ENCODE assay signal across 22 mouse cellular contexts in genomic region chr6:85370041-85370440, GRCm38 (mm10). TPM values are rescaled to one million over a fixed set of nuclear protein-coding genes. Genes with fewer than 3 reads are reported as not detected.
DNase-seq lines count a peak whose midpoint lies in the region; ATAC-seq and TF ChIP-seq lines count a peak whose summit lies in the region.
"Had no signal": no experiment of that assay in that cellular context is flagged by ENCODE, and none has a peak within 500 bp of the region (broad histone marks: within the 10 kb centered on the region; RNA-seq: fewer than 3 reads in every experiment).

No protein-coding gene starts in this region.

- H3K27ac ChIP-seq in heart, embryonic 12.5 days (ENCODE audit: poor library complexity, severe bottlenecking): peak overlapping the region; percentile 95
- H3K27ac ChIP-seq in midbrain, postnatal 0 days (ENCODE audit: low read depth, low read length): 0 out of 2 replicates have a peak overlapping the region, but pooled peaks have one; percentile 18
- no peak overlapping the region for H3K27ac ChIP-seq in midbrain, embryonic 13.5 days
- H3K27ac ChIP-seq: midbrain, embryonic 12.5 days had no signal

- no peak overlapping the region for H3K9ac ChIP-seq in heart, embryonic 12.5 days
- no peak overlapping the region for H3K9ac ChIP-seq in midbrain, postnatal 0 days (replicated peaks; ENCODE audit: low read length, poor library complexity, severe bottlenecking)
- H3K9ac ChIP-seq in midbrain, embryonic 13.5 days (replicated peaks): no peak overlapping the region
- H3K9ac ChIP-seq: midbrain, embryonic 12.5 days had no signal

- peak overlapping the region; percentile 49; the same call in 1 of the 2 replicates for H3K4me2 ChIP-seq in heart, embryonic 12.5 days
- no peak overlapping the region for H3K4me2 ChIP-seq in midbrain, postnatal 0 days (ENCODE audit: low read depth, low read length, poor library complexity, severe bottlenecking)
- H3K4me2 ChIP-seq in midbrain, embryonic 13.5 days (replicated peaks): no peak overlapping the region
- H3K4me2 ChIP-seq: midbrain, embryonic 12.5 days had no signal

- H3K4me1 ChIP-seq in heart, embryonic 12.5 days (replicated peaks): peaks cover 87% of the 10 kb centered on the region
- H3K4me1 ChIP-seq in midbrain, postnatal 0 days (ENCODE audit: insufficient read depth, low read length): peaks cover 15% of the 10 kb centered on the region
- peaks cover 36% of the 10 kb centered on the region for H3K4me1 ChIP-seq in midbrain, embryonic 13.5 days (replicated peaks)

- H3K36me3 ChIP-seq in heart, embryonic 12.5 days: peaks cover 13% of the 10 kb centered on the region
- H3K36me3 ChIP-seq in midbrain, postnatal 0 days (ENCODE audit: insufficient read depth, low read length): no peaks in the 10 kb centered on the region; the same call in 1 of the 2 replicates
- H3K36me3 ChIP-seq in midbrain, embryonic 13.5 days: 0 out of 2 replicates have a peak, but pooled peaks cover 2% of the 10 kb centered on the region
- H3K36me3 ChIP-seq: midbrain, embryonic 12.5 days had no signal

- intact Hi-C loops in heart, postnatal 14 days (cut with DNase I): no loop called here

- H3K27me3 ChIP-seq in heart, embryonic 12.5 days (replicated peaks): no peaks in the 10 kb centered on the region
- H3K27me3 ChIP-seq in midbrain, postnatal 0 days (ENCODE audit: insufficient read depth, low read length): no peaks in the 10 kb centered on the region
- H3K27me3 ChIP-seq in midbrain, embryonic 13.5 days: no peaks in the 10 kb centered on the region

- no peak for TF ChIP-seq CTCF in midbrain, postnatal 0 days (IDR thresholded peaks at IDR 0.05)

- DNase-seq in heart, postnatal 14 days: no peak
- peak; percentile 9 for DNase-seq in kidney, adult 9 months
- no peak for DNase-seq in kidney, postnatal 10 days
- no peak for DNase-seq in midbrain, postnatal 0 days (ENCODE audit: low spot score)
- DNase-seq in retina, embryonic 14.5 days (ENCODE audit: low spot score): no peak
- DNase-seq: cerebellum, adult 2 months; liver; lung, adult 2 months; right cerebral cortex, postnatal 25 days; thymus, adult 18-20 months had no signal

- H3K4me3 ChIP-seq in heart, embryonic 12.5 days: no peak overlapping the region
- H3K4me3 ChIP-seq in midbrain, postnatal 0 days (ENCODE audit: low read depth, low read length): no peak overlapping the region
- H3K4me3 ChIP-seq in midbrain, embryonic 13.5 days (replicated peaks): no peak overlapping the region
- H3K4me3 ChIP-seq: midbrain, embryonic 12.5 days had no signal

- 69% methylated on average over 5 of the region's 5 CpGs for WGBS in heart, embryonic 12.5 days
- WGBS in midbrain, postnatal 0 days: 85% methylated on average over 5 of the region's 5 CpGs
- WGBS in midbrain, embryonic 13.5 days: 93% methylated on average over 5 of the region's 5 CpGs

- no peak for ATAC-seq in heart, embryonic 12.5 days (ENCODE audit: insufficient number of reproducible peaks, low FRiP score)
- ATAC-seq in midbrain, postnatal 0 days (ENCODE audit: low FRiP score): no peak
- ATAC-seq in midbrain, embryonic 13.5 days: no peak
- ATAC-seq: forebrain, embryonic 14.5 days; hindbrain, embryonic 16.5 days had no signal

- no peaks in the 10 kb centered on the region for H3K9me3 ChIP-seq in heart, embryonic 12.5 days (replicated peaks)
- H3K9me3 ChIP-seq in midbrain, postnatal 0 days (ENCODE audit: low read length): no peaks in the 10 kb centered on the region
- no peaks in the 10 kb centered on the region for H3K9me3 ChIP-seq in midbrain, embryonic 13.5 days
- H3K9me3 ChIP-seq: midbrain, embryonic 12.5 days had no signal

RNA-seq across cellular contexts. Expression of gene Rab11fip5, which starts 4.4 kb away (rescaled TPM):
- polyA plus RNA-seq in heart, embryonic 12.5 days (2016; fragmentation: Nextera tagmentation; extraction: Ambion mirVana): 42.0 and 42.6 TPM in 2 replicates
- 10 to 100 TPM; 53.9 to 54.0 TPM for total RNA-seq in heart, postnatal 14 days (2021)
- 52.9 and 65.5 TPM in 2 replicates for total RNA-seq in midbrain, postnatal 0 days (2014; rRNA removed)
- polyA plus RNA-seq in midbrain, postnatal 0 days (2015; fragmentation: Nextera tagmentation; extraction: Ambion mirVana): 24.3 and 27.2 TPM in 2 replicates
- 12.2 and 12.4 TPM in 2 replicates for polyA plus RNA-seq in midbrain, embryonic 13.5 days (2015; fragmentation: Nextera tagmentation; extraction: Ambion mirVana)

RNA-seq across cellular contexts. Expression of gene Sfxn5, which starts 36.8 kb away (rescaled TPM):
- polyA plus RNA-seq in heart, embryonic 12.5 days (2016; fragmentation: Nextera tagmentation; extraction: Ambion mirVana): 2.9 and 3.9 TPM in 2 replicates
- total RNA-seq in heart, postnatal 14 days (2021): 1 to 10 TPM; 3.9 to 5.7 TPM
- total RNA-seq in midbrain, postnatal 0 days (2014; rRNA removed): 98.6 and 135 TPM in 2 replicates
- 76.1 and 76.3 TPM in 2 replicates for polyA plus RNA-seq in midbrain, postnatal 0 days (2015; fragmentation: Nextera tagmentation; extraction: Ambion mirVana)
- polyA plus RNA-seq in midbrain, embryonic 13.5 days (2015; fragmentation: Nextera tagmentation; extraction: Ambion mirVana): 12.6 and 13.4 TPM in 2 replicates

RNA-seq across cellular contexts. Expression of gene Noto, which starts 53.6 kb away (rescaled TPM):
- polyA plus RNA-seq in heart, embryonic 12.5 days (2016; fragmentation: Nextera tagmentation; extraction: Ambion mirVana): not detected in 2 replicates
- not detected for total RNA-seq in heart, postnatal 14 days (2021)
- not detected in 2 replicates for total RNA-seq in midbrain, postnatal 0 days (2014; rRNA removed)
- not detected in 2 replicates for polyA plus RNA-seq in midbrain, postnatal 0 days (2015; fragmentation: Nextera tagmentation; extraction: Ambion mirVana)
- not detected in 2 replicates for polyA plus RNA-seq in midbrain, embryonic 13.5 days (2015; fragmentation: Nextera tagmentation; extraction: Ambion mirVana)
- total RNA-seq: adrenal gland, adult 2 months; ES-E14; granulocyte monocyte progenitor cell, adult 5-6 weeks; layer of hippocampus, adult 8-10 months had no signal
- polyA plus RNA-seq: adrenal gland, adult 2 months; cerebellum, adult 2 months; forebrain, embryonic 14.5 days; hindbrain, embryonic 16.5 days; kidney, embryonic 16.5 days; lung, adult 2 months; midbrain, embryonic 12.5 days; neural tube, embryonic 11.5 days; urinary bladder, adult 2 months had no signal
